Mouse (Mus musculus): ENCODE measurements at regions not wholly inside any gene's neighbourhood (a gene's known extent, or its start where the extent isn't known, plus 50 kb on each side); places are given as distances from the start of the nearest gene placed in this dataset.

DNA sequence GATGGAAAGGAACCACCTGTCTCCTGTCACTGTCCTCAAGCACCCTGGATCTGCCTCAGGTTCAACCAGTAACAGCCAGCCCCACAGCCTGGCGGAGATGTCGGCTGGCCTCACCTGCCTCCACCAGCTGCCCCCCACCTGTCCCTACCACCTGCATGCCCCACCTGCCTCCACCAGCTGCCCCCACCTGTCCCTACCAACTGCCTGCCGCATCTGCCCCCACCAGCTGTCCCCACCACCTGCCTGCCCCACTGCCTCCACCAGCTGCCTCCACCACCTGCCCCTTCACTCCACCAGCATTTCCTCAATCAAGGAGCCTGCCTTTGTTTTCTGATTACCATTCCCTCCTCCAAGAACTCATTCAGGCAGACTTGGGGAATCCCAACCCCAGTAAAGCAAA, 68.9 kb upstream of the Smyd2 start:
- no peak for DNase-seq (ENCODE audit: low spot score in 2 of 2)

GRCm38 (mm10) chr1:189990046-189990622, 68.0 kb upstream of the Smyd2 start:
- DNase-seq (ENCODE audit: low spot score in 2 of 2), result no peak

DNA sequence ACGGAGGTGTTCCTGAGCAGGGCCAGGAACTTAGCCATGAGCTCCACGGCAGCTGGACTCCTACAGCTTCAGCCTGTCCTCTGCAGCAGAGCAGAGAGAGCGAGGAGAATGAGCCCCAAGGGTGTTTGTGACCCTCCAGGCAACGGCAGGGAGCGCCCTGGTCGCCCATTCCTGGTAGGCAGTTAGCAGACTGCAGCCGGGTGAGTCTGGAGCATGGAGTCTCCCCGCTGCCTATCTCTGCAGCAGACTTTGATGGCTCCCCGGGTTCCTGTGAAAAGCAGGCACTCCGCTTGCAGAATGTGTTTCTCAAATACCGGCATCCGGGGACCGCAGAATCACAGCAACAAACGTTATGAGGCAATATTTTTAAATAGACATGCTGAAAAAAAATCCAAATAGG, 67.2 kb upstream of the Smyd2 start:
- DNase-seq (ENCODE audit: low spot score in 2 of 2), result no peak

DNA sequence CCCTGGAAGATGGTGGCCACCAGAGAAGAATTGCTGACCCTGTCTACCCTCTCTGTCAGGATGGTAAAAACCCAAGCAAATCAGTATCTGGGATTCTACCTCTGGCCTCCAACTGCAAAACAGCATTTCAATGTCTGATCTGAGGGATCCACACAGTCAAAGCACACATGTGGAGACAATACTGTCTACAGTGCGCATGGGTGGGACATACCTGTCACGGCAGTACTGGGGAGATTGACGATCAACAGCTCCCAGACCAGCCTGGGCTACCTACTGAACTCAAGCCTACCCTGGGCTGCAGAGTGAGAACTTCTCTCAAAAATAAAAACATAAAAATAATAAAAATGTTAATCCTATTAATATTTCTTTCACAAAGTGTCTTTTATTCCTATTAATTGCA, 66.7 kb upstream of the Smyd2 start:
- no peak for DNase-seq (ENCODE audit: low spot score in 2 of 2)

DNA sequence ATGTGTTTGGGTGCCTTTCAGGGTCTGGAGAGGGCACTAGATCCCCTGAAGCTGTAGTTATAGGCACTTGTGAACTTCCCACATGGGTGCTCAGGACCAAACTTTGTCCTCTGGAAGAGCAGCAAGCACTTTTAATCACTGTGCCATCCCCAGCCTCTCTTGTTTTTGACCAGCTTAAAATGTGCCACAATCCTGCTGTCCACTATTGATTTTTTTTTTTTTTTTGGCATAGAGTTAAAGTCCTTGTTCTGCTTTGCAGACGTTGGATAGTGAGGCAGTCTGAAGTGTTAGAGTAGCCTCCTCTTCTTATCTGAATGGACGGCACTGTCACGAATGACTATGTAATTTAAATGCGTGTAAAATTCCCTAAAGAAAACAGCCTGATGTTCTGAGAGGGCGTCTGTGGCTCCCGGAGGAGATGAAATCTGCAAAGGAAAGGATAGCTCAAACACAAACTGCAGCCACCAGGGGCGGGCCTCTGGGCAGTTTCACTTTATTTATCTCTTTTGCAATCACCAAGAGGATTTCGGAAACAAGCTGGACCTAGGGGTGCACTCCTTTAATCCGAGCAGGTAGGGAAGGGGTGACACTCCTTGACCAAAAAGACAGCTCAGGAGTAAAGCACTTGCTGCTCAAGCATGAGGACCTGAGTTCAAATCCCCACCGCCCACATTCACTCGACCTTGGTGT, 63.5 kb upstream of the Smyd2 start:
- no peak for DNase-seq (ENCODE audit: low spot score in 2 of 2)

GRCm38 (mm10) chr1:189978244-189978643, 56.1 kb upstream of the Smyd2 start:
- DNase-seq (ENCODE audit: low spot score in 2 of 2), result no peak

DNA sequence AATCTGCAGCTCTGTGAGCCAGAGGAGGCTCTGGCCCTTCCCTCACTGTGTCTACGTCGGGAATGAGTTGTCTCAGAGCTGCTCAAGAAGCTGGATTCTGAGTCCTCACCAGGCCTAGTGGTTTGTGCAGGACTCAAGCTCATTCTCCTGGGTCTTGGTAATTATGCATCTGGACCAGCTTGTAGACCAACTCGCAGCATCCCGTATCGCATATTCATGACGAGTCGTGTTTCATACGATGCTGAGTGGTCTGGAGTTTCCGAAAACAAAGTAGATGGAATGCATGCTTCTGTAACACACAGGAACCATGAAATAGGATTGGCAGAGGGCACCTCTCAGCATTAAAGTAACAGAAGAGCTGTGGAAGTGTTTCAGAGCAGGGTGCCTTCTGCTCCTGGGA, 53.5 kb upstream of the Smyd2 start:
- no peak for DNase-seq (ENCODE audit: low spot score in 2 of 2)

- DNase-seq (ENCODE audit: low spot score in 2 of 2), result peak; percentile 56 to 72
Observed at GRCm38 (mm10) chr1:189972790-189973406, 50.7 kb upstream of the Smyd2 start.
